In the genomic region with DNA sequence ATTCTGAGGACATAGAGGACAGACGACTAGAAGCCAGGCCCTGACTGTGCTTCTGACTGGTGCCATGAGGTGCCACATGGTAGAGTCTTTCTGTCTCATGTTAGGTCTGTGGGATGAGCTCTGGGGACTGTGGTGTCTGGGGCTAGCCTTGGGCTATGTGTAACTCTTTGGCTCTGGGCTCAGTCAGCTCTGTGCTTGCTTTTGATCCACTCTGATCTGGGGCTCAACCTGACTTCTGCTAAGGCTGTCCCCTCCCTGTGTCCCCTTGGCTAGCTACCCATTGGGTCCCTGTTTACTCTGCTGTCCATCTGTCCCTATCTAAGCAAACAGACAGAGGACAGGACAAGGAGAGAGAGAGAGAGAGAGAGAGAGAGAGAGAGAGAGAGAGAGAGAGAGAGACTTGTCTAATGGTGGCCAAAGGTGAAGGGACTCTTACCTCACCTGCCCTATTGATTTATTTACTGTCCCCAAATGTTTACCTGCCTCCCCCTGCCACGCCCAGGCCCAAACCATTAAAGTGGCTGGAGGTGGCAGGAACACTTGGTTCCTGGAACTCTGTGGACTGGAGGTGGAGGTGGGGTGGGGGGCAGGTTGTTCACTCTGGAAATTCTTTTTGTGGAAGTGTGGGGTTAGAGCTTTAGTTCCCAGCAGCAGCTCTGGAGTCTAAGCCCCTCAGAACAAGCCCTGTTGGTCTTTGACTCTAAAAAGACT, we compare ENCODE assay signal across 13 mouse cellular contexts.
"Had no signal": no experiment of that assay in that cellular context is flagged by ENCODE, and none has a peak within 500 bp of the region (broad histone marks: within the 10 kb centered on the region; RNA-seq: fewer than 3 reads in every experiment).

No protein-coding gene starts in this region.

- H3K36me3 ChIP-seq: midbrain, embryonic 10.5 days; midbrain, embryonic 15.5 days; neural tube, embryonic 12.5 days had no signal

- H3K9me3 ChIP-seq: midbrain, embryonic 10.5 days; midbrain, embryonic 15.5 days; neural tube, embryonic 12.5 days had no signal

- H3K27ac ChIP-seq: hindbrain, postnatal 0 days; midbrain, embryonic 10.5 days; midbrain, embryonic 15.5 days; neural tube, embryonic 12.5 days had no signal

- H3K4me2 ChIP-seq: lung, embryonic 14.5 days; midbrain, embryonic 15.5 days; neural tube, embryonic 12.5 days had no signal

- H3K27me3 ChIP-seq: midbrain, embryonic 15.5 days; neural tube, embryonic 12.5 days had no signal

- DNase-seq: kidney, adult 2 months; kidney, postnatal 25 days; layer of hippocampus, postnatal 36 days; left cerebral cortex, postnatal 4 days; lung, embryonic 14.5 days; lung, postnatal 10 days; lung, postnatal 4 days; right cerebral cortex, postnatal 4 days; thymus, postnatal 4 days had no signal

- H3K4me3 ChIP-seq: midbrain, embryonic 10.5 days; midbrain, embryonic 15.5 days; neural tube, embryonic 12.5 days had no signal

- H3K9ac ChIP-seq: lung, embryonic 14.5 days; midbrain, embryonic 15.5 days; neural tube, embryonic 12.5 days had no signal

- ATAC-seq: hindbrain, postnatal 0 days; midbrain, embryonic 15.5 days had no signal

- H3K4me1 ChIP-seq: midbrain, embryonic 15.5 days had no signal
